Comparison of ENCODE assay signal across 14 mouse cellular contexts in genomic region chr13:4152908-4153307, GRCm38 (mm10). TPM values are rescaled to one million over a fixed set of nuclear protein-coding genes. Genes with fewer than 3 reads are reported as not detected.
"Had no signal": no experiment of that assay in that cellular context is flagged by ENCODE, and none has a peak within 500 bp of the region (broad histone marks: within the 10 kb centered on the region; RNA-seq: fewer than 3 reads in every experiment).

No protein-coding gene starts in this region.

- DNase-seq: lung, adult 18-20 months; lung, embryonic 14.5 days; lung, postnatal 10 days; lung, postnatal 36 days; midbrain, embryonic 14.5 days; right cerebral cortex, postnatal 25 days; right cerebral cortex, postnatal 4 days; spleen, adult 18-20 months; thymus, adult 18-20 months; thymus, postnatal 25 days; thymus, postnatal 4 days had no signal

- ATAC-seq: liver, embryonic 12.5 days; midbrain, embryonic 16.5 days had no signal

RNA-seq across cellular contexts. Expression of gene Akr1c18, which starts 2.5 kb away (rescaled TPM):
- total RNA-seq: neutrophil, adult 5-6 weeks had no signal
